Mouse (Mus musculus) retina, embryonic 14.5 days (tissue): ENCODE measurements around the gene Csf3.
"Not testable (repeated sequence)": the region's sequence is repeated elsewhere in the genome, so short reads cannot be mapped to it uniquely, and the experiment has no call there.

Experiments used
- DNase-seq: peaks from one replicate; pipeline ENCODE4 v3.0.0-alpha.2; 2015; ENCODE audit warnings: low spot score

Gene Csf3

DNA sequence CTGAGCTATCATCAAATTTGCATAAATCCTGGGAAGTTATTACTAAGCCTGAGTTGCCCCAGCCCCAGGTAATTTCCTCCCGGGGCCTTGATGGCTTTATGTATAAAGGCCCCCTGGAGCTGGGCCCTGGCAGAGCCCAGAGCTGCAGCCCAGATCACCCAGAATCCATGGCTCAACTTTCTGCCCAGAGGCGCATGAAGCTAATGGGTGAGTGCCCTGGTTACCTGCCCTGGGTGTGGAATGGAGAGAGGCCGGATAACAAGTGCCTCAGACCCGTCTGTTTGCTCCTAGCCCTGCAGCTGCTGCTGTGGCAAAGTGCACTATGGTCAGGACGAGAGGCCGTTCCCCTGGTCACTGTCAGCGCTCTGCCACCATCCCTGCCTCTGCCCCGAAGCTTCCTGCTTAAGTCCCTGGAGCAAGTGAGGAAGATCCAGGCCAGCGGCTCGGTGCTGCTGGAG lies at the start of gene Csf3:
Csf3 (plus strand) TSS at position 51 of the 458 bp plus-strand sequence.
- no peak for DNase-seq

DNA sequence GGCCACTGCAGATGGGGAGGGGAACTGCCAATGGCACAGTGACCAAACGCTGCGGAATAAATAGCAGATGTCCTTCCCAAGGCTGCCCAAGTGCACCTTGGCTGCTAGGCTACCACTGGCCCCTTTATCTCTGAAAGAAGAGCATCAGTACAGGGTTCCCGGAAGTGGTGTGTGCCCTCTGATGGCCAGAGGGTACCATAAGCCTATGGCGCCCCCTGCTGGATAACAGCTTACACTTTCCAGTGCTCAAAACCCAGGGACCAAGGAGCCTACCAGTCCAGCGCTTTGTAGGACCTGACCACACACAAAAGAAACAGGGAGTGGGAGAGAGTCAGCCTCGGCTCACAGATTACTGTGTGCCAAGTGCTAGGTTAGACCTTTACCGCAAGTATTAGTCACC lies 46.0 kb upstream of the Csf3 start:
- DNase-seq, result peak; percentile 79

DNA sequence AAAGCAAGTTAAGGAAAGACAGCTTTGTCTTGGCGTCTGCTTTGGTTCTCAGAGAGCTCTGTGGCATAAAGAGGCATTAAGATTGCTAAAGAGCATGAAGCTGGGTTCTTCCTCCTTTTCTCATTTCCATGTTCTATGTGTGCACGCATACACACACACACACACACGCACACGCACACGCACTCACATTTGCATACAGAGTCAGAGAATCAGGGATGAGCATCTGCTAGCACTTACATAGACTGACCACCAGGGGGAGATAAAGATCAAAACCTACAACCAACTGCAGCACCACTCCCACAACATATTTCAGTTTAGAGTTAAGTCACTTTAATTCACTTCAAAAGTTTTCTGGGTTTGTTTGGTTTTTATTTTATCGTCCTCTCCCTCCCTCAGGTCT lies 40.5 kb upstream of the Csf3 start:
- DNase-seq, result peak; percentile 87

DNA sequence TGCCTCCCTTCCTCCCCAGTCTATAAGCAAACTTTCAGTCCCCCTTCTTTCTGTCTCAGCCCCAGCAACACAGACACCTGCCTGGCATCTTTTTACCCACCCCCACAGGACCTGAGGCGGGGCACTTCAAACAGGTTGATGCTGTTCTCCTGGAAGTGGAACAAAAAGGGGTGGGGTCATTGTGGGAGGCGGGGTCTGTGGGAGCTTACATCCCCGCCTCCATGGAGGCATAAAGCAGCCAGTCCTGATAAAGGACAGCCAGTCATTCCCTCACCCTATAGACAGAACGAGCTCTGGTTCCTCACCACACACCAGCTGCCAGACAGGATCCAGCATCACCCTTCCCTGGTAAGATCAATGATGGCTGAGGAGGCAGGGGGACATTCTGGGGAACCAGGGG lies 37.0 kb upstream of the Csf3 start, which contains the start of gene Gsdma:
Gsdma (plus strand) TSS at position 261 of the 400 bp plus-strand sequence.
- no peak for DNase-seq

DNA sequence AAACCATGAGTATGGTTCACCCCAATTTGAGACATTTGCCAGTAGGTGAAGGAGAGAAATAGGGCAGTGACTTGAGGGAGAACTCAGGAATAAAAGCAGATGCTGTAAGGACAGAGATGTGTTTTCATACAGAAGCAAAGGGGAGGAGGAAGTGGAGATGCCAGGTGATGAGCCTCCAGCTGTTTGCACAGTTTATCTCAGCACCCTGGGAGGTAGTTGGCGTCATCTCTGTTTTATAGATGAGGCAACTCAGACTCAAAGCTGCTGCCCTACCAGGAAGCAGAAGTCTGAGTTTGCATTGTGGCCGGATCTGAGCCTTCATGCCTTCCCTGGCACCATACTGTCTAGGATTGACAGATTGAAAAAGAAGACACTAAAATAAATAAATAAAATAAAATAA lies 32.1 kb upstream of the Csf3 start:
- no peak for DNase-seq

DNA sequence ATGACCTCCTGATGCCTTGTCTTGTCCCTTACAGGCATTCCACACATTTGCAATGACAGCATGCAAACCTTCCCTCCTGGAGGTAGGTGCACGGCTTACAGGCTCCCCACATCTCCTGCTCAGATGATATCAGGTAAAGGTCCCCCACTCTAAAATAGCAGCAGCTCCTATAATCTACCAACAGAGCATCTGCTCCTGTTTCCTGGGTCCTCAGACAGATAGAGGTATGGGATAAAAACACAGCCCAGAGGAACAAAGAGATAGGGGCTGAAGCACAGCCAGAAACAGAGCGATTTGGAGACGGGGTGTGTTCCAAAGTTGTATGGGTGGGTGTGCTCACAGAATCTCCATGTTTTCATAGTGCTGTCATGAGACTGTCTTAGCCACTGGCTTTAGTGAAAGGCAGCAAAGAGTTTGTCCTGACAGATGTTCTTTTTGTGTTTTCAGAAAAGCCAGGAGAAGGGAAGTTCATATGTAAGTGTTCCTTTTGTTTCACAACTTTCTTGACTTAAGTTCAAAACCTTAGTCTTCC lies 29.7 kb upstream of the Csf3 start:
- DNase-seq, result no peak

DNA sequence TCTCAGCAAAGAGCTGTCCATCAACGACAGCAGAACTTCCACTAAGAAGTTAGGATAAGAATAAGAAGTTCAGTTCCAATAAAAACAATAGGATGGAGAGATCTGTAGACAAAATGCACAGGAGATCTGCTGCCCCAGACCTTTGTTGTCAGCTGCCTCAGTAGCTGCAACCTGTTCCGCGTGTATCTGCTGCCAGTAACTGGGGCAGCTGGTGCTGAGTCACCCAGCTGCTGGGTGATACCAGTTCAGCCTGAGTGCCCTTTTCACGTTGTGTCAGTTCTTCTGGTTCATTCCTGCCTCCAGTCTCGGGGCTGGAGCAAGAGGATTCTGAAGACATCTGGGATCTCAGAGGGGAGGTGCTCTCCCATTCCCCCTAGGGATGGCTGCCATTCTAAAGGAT lies 29.2 kb upstream of the Csf3 start:
- no peak for DNase-seq

DNA sequence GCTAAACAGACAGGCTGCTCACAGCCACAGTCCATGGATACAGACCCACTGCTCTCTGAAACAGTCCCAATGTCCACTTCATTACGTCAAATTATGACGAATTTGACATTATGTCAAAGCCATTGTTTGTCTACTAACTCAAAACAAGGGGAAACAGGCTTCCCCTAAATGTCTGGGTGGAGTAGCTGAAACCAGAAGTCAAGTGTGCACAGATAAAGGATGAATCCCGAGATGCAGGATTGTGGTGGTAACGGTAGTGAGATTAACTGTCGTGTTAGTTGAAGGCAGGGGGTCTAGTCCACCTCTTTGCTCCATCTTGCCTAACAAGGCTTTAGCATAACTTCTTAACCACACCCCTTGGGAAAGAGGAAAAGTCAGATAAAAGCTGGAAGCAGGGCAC lies 28.6 kb upstream of the Csf3 start:
- DNase-seq, result no peak

DNA sequence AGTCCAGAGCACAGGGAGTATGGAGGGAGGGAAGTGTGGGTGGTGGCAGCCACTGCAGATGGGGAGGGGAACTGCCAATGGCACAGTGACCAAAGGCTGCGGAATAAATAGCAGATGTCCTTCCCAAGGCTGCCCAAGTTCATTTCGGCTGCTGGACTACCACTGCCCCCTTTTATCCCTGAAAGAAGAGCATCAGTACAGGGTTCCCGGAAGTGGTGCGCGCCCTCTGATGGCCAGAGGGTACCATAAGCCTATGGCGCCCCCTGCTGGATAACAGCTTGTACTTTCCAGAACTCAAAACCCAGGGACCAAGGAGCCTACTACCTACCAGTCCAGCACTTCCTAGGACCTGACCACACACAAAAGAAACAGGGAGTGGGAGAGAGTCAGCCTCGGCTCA lies 27.9 kb upstream of the Csf3 start:
- peak; percentile 79 for DNase-seq

DNA sequence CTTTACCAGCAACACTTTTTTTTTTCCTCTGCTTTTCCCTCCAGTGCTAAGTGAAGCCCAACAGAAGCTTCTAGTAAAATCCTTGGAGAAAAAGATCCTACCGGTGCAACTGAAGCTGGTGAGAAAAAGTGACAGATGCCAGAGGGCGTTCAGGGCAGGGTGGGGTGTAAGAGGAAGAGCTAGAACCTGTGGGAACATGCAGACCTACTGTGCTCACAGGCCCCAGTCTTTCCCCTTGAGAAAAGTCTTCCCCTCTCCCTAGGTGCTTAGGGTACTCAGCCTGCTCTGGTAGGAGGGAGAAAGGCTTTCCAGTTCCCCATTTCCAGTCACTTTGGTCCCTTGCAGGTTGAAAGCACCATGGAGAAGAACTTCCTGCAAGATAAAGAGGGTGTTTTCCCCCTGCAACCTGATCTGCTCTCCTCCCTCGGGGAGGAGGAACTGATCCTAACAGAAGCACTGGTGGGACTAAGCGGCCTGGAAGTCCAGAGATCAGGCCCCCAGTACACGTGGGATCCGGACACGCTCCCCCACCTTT lies 25.2 kb upstream of the Csf3 start:
- DNase-seq, result no peak

DNA sequence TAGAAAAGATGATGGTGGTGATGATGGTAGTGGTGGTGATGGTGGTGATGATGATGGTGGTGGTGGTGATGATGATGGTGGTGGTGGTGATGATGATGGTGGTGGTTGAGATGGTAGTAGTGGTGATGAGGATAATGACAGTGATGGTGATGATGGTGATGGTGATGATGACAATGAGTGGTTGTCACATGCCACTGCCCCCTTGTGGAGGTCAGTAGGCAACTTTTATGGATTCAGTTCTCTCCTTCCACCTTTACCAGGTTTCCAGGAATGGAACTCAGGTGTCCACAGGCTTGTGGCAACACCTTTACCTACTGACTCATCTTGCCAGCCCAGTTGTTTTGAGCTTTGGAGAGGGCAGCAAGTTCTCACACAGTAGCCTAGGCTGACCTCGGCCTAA lies 21.0 kb upstream of the Csf3 start:
- no peak for DNase-seq

DNA sequence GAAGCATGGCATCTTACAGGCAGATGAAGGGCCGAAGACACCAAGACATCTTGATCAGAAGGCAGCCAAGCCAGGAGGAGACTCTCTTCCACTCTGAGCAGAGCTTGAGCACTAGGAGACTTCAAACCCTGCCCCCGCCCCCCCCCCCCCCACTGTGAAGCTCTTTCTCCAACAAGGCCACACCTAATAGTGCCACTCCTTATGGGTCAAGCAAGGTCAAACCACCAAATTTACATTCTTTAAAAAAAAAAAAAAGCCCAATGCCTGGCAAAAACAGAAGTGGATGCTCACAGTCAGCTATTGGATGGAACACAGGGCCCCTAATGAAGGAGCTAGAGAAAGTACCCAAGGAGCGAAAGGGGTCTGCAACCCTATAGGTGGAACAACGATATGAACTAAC lies 20.5 kb upstream of the Csf3 start:
- DNase-seq, result not testable (repeated sequence)

DNA sequence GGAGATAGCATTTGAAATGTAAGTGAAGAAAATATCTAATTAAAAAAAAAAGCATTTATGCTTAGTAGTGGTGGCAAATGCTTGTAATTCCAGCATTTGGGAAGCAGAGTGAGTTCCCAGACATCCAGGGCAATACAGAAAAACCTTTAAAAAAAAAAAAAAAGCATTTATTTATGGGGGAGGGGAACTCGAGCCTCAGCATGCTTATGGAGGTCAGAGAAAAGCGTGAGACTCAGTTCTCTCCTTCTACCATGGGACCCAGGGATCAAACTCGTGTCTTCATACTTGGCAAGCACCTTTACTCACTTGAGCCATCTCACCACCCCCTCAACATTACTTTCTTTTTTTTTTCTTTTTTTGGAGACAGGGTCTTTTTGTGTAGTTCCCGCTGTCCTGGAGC lies 19.9 kb upstream of the Csf3 start:
- DNase-seq, result no peak

DNA sequence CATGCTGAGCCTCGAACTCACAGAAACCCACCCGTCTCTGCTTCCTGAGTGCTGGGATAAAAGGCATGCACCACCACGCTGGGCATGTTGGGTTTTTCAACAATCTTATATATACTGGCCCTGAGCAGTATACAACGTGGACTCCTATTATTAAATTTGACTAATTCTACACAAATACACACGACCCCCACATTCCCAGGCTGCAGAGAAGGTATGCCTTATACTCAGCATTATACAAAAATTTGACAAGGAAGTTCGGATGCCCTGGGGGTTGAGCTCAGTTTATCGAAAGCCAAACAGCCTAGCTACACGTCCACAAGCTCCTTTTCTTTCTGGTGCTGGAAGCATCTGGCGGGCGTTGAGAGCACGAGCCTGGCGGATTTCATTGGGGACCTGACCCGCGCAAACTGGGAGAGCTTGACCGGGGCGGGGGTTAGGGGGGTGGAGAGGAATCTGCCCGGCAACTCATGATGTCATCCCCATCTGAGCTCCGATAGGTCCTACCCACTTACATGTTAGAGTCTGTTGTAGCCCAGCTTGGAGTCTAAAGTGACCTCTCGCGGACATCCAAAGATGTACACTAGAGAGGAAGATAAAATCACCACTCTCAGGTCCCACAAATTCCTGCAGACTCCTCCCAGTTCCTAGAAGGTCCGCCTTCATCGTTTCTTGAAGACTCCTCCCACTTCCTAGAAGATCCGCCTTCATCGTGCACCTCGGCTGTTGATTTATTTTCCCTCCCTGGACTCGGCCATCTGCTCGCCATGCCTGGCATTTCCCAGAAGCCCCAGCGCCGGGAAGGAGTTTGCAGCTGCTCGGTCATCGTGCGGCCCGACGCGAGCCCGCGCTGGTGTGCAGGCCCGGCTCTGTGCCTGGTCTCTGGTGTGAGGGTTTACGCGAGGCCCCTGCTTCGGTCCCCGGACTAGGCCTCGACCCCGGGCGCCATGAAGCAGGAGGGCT lies 19.0 kb upstream of the Csf3 start, which contains the start of gene Psmd3:
Psmd3 (plus strand) TSS at position 769 of the 960 bp plus-strand sequence.
- DNase-seq, result peak; percentile 99

DNA sequence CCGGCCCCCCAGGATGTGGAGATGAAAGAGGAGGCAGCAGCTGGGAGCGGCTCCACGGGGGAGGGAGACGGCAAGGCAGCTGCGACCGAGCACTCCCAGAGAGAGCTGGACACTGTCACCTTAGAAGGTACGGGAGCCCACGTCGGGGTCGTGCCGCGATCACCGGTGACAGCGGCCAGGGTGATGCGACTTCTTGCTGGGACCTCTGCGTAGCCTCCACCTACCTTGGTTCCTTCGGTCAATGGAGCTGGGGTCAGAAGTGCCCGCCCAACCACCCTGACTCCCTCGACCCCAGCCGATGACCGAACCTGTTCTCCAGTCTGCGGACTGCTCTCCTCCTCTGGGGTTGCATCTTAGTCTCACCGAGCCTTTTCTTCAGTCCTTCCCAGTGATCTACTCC lies 18.3 kb upstream of the Csf3 start:
- DNase-seq, result no peak

DNA sequence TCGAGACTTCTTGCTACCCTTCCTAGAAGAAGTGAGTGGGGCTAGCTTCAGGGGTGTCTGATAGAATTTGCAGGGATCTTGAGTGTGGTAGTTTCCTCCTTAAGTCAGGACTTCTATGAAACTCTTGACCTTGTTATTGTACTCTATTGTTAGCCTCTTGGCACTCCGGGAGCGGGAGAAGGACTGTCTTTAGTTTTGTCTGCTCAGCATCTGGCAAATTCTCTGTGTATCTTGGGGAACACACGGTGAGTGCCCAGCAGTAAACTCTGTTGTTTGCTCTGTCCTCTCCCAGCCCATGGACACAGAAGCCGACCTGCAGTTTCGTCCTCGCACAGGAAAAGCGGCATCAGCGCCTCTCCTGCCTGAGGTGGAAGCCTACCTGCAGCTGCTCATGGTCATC lies 15.4 kb upstream of the Csf3 start:
- no peak for DNase-seq

DNA sequence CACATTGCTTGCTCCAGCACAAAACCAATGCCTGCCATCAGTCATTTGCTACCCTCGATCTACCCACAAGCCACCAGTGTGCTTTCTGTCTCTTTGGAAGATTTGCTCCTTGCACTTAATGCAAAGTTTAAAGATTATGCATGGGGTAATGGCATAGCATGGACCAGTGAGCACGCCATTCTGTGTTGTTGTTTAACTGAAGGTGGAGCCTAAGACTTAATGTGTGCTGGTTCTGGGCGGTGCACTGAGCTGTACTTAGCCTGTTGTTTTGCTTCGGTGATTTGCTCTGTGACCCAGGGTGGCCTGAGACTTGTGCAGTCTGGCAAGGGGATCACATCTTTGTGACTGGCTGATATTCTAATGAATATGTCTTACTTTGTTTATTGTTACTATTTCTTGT lies 14.1 kb upstream of the Csf3 start:
- DNase-seq, result no peak

DNA sequence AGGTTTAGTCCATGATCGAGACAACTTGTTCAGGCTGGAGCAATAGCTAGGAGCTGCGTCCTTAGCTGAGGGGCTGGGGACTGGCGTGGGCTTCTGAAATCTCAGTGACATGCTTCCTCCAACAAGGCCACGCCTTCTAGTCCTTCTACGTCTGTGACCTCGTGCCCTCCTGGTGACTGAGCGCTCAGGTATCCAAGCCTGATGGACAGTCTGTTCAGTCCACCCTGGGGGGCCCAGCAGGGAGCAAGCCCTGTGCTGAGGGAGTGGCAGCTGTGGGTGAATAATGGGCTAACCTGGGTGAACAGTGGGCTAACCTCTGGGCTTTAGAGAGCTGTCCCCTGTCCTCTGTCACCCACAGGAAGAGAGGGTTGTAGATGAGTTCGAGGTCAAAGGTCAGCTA lies 13.1 kb upstream of the Csf3 start:
- no peak for DNase-seq

DNA sequence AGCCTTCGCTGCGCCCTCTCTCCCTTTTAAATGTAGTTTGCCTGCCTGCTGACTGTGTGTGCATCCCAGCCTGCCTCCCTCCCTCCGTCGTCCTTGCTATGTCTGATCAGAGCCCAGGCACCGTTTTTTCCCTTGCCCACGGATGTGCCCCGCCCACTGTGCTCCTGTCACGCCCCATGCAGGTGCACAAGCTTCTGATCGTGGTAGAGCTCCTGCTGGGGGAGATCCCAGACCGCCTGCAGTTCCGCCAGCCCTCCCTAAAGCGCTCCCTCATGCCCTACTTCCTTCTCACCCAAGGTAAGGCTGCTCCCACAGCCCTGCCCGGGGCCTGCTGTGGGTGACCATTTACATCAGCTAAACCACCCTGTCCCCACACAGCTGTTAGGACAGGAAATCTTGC lies 7.9 kb upstream of the Csf3 start:
- no peak for DNase-seq

DNA sequence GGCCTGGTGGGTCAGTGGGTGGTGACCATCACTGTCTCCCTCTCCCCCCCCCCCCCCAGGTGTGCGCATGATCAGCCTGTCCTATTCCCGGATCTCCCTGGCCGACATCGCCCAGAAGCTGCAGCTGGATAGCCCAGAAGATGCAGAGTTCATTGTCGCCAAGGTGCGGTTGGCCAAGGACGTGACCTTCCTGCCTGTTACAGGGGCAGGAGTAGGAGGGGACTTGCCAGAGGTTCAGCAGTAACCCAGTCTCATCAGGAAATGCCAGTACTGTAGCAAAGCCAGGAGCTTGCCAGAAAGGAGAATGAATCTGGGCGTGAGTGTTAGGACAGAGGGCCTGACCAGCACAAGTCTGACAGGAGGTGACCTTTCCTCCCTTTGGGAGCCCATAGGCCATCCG lies 7.3 kb upstream of the Csf3 start:
- no peak for DNase-seq

DNA sequence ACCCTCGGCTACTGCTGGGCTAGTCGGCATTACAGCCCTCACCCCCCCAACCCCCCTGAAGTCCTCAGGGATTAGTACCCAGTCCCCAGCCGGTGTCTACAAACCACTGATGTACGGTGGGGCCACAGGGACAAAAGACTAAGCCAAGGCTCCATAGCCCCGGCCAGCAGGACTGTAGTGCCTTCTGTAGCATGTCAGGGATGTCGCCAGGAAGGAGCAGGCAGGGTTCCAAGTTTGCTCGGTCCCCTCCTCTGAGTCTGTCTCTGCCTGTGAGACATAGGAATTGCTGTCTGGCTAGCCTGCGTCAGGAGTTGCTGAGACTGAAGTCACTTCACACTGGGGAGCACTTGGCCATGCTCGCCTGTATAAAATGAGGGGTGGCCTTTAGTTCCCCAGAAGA lies 6.8 kb upstream of the Csf3 start:
- no peak for DNase-seq

DNA sequence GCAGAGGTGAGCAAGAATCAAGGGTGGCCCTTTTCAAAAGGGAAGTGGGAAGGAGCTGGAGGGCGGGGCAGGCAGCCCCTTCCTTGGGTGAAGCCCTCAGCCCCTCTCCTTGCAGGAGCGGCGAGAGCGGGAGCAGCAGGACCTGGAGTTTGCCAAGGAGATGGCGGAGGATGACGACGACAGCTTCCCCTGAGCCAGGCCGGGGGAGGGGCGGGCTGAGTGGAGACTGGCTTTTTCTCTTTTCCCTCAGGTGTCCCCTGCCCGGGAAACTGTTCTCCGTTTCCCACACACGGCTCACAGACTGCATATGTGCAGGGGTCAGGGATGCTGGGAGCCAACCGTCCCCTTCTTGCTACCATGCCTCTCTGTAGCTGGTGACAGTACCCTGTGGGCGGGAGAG lies 5.7 kb upstream of the Csf3 start:
- DNase-seq, result no peak
